Mouse (Mus musculus) inflammation-experienced regulatory T-cells, adult 6 months (primary cell): ENCODE results near the gene Pltp. TPM values are rescaled to one million over a fixed set of nuclear protein-coding genes. Genes with fewer than 3 reads are reported as not detected.

Experiments
- ATAC-seq: one replicate; pipeline ENCODE4 v1.8.0; 2017
- polyA plus RNA-seq, 3 experiments: library from polyadenylated mRNA; unstranded; fragments of 100-300 nt; shearing (Covaris generic); gene quantifications; one replicate each; pipeline ENCODE4 v1.2.1; 2017

The Pltp gene
- 1 to 10 TPM in 2 of 3 experiments, under 1 TPM in 1; 0.50 to 3.0 (median 1.3) TPM for polyA plus RNA-seq

DNA sequence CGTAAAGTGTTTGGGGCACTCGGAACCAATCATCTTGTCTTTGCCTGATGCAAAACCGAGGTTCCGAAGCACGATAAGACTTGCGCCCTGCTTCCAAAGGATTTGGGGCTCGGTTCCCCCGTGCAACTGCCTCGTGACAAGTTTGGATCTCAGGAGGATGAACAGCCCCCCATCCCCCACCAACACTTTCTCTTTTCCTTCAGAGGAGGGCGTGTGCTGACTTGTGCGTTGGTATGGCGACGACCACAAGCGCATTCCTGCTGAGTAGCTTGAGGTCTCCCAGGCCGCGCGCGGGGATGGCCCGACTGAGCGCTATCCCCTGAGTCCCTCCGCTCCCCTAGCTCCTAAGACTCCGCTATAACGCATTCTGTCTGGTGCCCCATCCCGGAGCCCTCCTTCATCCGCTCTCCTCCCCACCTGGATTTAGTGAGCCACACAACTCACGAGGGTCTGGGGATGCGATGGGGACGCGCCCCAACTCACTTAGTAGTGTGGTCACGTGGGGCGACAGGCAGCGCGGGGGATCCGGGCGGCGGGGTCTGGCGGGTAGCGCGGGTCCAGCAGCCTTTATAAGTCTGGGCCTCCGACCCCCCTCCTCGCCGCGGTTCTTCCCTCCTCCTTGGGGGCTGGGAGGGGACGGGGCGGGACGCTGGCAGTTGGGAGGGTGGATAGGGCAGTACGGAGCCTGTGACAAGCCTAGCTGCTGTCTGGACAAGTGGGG is at the start of gene Pltp:
Gene Pltp (minus strand): TSS at position 611 of the 721 bp plus-strand sequence.
- peak; percentile 78 for ATAC-seq

DNA sequence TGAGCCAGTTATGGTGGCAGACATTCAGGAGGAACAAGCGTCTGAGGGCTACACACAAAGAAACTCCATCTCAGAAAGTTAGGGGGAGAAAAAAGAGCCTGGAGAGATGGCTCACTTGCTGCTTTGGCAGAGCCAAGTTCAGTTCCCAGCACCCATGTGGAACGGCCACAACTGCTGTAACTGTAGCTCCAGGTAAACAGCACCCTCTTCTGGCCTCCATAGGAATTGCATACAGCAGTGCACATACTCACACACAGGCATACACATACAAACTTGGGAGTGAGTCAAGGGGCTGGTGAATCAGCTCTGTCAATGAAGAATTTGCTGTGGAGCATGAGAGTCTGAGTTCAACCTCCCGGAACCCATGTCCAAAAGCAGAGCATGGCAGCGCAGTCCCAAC is 48.6 kb upstream of the Pltp start:
- ATAC-seq = no peak

DNA sequence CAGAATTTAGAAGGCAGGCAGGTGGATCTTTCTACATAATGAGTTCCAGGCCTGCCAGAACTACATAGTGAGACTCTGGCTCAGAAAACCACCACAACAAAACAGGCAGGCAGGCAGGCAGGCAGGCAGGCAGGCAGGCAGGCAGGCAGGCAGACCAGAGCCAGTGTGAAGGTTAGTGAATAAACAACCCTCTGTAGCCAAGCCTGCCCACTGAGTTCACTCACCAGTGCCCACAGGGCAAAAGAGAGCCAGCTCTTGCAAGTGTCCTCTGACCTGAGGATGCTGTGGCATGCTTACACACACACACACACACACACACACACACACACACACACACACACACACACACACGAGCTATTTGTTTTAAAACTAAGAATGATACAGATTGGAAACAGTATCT is 46.0 kb upstream of the Pltp start:
- ATAC-seq = no peak

DNA sequence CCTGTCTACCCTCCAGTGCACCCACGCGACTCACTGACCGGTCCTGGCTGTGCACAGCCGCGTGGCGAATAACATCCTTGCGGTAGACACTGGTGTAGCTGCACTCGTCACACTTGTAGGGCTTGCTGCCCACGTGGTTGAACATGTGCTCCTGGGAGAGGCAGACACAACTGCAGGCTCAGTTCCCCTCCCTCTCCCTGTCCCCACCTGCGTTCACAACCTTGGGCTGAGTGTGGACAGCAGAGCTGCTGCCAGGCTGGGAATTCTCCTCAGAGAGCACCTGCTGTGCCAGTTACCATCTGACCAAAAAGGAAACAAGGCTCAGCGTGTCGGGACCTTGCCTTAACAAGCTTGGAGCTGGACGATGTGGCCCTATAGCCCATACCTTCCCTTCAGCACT is 43.9 kb upstream of the Pltp start:
- no peak for ATAC-seq

DNA sequence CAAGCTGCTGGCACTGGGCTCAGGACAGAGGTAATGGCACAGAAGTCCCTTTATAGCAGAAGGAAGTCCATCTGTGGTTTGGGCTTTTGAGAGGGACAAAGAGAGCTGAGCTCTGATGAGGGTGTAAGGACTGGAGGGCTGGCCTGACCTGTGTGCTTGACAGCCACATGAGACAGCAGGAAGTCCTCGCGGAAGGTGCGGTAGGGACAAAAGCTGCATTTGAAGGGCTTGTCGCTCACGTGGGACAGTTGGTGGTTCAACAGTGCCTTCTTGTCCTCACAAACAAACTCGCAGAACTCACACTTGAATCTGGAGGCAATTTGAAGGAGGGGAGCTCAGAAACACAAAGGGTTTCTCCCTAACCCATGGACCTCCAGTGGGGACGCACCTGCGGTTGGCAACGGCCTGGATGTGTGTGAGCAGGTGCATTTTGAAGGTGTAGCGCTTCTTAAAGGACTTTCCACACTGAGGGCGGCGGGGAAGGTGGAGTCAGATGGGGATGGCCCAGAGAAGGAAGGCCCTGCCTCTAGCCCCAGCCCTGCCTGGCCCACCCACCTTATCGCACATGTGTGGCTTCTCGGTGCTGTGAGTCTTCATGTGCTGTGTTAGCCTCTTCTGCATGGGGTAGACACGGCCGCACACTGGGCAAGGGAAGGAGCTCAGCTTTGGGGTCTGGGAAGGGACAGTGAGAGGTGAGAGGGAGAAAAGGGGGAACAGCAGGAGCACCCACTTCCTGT is 42.4 kb upstream of the Pltp start:
- peak; percentile 20 for ATAC-seq

DNA sequence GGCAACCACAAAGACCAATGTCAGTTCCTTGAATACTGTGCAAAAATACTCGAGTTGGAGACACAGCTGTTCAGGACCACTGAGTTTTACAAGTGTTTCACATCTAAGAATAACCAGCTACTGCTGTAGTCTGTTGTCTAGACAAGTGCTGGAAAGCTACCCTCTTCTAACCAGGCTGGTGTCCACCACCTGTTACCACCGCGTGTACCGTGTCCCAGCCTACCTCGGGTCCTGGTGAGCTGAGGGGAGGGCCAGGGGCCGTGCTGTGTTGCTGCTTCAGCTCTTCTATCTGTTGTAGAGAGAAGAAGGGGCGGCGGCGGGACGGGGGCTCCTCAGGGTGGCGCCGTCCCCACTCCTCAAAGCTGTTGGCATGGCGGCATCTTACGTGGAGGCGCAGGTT is 41.5 kb upstream of the Pltp start:
- ATAC-seq = no peak

DNA sequence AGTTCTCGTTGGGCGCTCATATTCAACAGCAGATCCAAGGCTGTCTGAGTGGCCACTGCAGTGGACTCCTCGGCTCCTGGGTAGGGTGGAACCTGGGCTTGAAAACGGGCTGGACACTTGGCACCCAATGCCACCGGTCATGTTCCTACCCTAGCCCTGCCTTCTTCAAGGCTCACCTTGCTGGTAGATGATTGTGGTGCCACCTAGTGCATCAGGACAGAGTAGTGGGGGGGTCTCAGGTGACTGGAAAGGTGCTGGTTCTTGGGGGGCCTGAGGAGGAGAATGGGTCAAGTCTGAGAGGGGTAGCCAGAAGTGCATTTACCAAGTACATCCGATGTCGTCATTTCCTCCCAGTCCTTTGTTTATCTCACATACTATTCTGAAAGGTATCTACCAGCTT is 40.5 kb upstream of the Pltp start:
- ATAC-seq = no peak

DNA sequence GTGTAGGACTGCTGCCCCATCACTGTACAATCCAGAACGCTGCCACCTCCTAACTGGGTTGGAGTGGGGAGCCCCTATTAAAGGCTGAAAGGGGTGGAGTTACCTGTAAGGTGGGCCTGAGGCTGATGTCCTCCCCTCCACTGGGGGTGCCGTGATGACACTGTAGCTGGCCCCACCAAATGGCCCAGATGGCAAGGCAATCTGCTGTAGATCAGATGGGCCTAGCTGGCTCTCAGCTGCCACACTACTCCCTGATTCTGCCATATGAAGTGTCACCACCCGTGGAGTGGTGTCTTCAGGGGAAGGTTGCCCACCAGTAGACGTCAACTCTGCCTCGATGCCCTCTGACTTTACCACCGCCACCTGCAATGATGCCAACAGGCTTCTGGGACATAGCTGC is 38.4 kb upstream of the Pltp start:
- no peak for ATAC-seq

DNA sequence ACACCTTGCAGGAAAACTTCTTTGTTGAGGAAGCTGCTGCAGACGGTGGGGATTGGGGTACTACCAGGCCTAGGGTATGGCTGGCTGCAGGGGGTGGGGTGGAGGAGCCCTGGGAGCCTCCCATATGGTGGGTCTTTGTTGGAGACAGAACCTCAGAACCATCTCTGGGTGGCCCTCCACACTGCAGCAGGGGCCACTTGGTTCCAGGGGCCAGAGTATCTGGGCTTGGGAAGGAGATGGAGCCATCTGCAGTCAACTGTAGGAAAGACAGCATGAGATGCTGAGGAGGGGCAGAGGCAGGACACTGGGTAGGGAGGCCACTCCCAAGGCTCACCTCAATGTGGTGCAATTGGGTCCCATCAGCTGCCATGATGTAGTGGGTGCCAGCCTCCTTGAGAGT is 37.1 kb upstream of the Pltp start:
- no peak for ATAC-seq

DNA sequence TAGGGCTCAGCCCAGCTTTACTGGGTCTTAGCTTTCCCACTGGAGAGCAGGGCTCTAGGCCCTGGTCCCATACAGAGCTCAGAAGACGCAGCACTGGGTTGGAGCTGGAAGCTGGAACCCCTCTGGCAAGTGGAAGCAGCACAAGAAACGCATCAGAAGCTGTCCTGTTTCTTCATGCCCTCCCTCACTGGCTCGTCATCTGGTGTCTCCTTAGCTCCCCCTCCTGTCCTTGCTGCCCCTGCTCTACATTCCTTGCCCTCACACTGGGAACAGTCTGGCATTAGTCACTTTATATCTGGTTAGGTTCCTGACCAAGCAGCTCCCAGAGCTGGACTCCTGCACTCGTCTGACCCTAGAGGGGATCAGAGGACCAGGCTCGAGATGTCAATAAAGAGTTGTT is 36.5 kb upstream of the Pltp start:
- no peak for ATAC-seq

DNA sequence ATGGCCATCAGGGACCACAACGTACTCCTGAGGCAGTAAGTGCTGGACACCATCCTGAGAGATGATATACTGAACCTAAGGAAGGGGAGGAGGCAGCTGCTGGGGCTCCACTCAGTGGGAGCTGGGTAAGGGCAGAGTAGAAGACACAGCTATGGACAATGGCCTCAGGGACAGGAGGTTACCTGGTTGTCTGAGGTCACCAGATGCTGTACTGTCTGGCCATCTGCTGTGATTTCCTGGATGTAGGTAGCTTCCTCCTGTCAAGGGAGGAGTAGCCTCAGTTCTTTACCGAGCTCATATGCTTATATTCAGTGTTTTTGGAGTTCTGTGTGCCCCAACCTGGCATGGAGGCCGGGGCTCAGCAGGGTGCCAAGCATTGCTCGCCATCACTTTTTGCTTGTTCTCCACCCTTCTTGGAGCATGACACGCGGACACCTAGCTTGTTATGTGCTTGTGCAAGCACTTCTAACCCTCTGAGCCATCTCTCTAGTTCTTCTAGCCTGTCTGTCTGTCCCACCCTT is 35.2 kb upstream of the Pltp start:
- no peak for ATAC-seq

DNA sequence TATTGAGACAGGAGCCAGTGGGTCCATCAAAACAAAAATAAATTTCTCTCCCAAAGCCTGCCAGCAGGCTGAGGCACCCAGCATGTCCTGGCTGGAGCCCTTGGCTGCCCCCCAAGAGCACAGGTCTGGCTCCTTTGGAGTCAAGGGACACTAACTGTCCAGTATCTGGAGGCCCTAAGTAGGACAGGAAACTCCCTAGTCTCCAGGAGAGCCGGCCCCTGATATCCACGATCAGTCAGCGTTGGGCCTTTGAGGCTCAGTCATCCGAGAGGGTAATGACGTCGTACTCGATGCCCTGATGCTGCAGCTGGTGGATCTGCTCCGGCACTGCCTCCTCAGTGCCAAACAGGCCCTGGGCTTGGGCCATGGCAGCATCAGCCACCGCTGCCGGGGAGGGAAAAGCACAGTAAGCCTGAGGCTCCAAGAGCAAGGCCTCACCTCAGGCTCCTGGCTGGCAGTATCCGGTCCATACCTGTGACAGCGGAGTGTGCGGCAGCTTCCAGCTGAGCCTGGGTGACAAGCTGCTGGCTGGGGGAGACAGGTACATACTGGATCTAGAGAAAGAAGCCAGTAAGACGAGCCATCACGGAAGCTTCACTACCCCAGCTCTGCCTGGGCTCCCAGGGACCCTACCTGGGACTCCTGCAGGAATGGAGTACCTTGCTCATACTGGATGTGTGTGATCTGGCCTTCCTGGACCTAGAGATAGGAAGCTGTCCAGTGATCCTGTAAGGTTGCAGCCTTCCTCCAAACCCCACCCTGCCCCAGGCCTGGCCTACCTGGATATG is 34.6 kb upstream of the Pltp start:
- ATAC-seq = no peak

DNA sequence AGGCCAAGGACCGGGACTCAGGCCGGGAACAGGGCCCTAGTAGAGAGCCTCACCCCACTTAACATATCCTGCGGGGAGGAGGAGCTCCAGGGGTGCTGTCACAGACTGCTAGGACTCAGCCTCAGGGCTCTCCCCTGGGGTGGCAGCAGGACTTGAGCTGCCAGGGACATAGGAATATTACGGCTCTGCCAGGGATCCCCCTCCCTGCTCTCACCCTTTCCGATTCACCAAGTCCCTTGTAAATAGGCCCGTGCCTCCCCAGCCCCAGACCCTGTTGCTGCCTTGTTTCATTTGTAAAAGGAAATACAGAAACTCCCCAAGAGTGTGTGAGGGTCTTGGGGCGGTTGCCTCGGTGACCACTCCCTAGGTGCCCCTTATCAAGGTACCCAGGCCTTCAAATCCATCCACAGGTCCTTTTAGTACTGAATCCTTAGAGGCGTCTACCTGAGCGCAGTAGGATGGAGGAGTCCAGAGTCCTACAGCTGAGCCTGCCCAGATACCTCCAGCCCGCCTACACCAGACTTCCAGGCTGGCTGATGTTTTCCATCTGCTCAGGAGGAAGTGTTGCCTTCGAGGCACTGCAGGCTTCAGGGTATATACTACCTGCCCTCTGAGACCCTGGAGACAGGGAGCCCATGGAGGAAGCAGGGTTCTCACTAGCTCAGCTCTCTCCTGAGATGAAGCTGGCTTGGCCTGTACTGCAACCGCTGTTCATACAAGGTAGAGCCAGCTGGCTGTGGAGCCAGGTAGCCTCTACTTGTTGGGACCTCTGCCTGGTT is 33.7 kb upstream of the Pltp start:
- no peak for ATAC-seq

DNA sequence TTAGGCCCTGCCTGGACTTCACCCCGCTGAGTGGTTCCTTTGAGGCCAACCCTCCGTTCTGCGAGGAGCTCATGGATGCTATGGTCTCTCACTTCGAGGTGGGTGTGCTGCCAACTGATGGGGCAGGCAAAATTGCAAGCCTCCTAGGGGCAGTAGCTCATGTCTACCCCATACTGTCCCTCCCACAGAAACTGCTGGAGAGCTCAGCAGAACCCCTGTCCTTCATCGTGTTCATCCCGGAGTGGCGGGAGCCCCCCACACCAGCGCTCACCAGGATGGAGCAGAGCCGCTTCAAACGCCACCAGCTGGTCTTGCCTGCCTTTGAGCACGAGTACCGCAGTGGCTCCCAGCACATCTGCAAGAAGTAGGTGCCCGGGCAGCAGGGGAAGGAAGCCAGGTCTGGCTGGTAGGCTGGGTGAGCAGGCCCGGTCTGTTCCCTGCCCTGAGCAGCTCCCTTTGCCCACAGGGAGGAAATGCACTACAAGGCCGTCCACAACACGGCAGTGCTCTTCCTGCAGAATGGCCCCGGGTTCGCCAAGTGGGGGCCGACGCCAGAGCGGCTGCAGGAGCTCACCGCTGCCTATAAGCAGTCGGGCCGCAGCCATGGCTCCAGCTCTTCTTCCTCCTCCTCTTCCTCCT is 33.0 kb upstream of the Pltp start:
- ATAC-seq = no peak

DNA sequence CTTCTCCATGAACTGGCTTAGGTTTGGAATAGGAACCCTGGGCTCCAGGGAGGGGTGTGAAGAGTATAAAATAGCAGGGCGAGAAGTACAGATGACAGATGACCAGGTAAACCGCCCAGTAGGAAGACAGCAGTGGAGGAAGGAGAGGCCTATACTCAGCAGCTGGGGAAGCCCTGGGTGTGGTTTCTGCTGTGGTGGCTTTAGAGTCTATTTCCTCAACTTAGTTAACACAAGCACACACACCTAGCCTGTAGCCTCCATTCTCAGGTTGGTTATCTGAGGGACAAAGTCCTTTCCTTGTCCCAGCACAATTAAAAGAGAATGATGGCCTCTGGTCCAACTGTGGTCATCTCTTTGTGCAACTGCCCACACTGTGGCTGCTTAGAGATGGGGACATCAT is 32.4 kb upstream of the Pltp start:
- no peak for ATAC-seq

DNA sequence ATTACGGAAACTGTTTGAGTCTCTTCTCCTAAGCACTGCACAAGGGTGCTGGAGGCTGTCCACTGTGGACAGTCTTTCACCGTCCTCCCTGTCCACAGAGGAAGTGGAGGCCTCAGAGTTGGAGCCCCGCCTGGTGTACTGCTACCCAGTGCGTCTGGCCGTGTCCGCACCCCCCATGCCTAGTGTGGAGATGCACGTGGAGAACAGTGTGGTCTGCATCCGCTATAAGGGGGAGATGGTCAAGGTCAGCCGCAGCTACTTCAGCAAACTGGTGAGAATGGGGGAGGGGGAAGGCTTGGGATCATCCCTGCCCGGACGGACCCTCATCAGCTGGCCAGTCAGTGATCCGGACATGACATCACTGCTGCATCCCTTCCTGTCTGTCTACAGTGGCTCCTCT is 31.5 kb upstream of the Pltp start:
- ATAC-seq = no peak

DNA sequence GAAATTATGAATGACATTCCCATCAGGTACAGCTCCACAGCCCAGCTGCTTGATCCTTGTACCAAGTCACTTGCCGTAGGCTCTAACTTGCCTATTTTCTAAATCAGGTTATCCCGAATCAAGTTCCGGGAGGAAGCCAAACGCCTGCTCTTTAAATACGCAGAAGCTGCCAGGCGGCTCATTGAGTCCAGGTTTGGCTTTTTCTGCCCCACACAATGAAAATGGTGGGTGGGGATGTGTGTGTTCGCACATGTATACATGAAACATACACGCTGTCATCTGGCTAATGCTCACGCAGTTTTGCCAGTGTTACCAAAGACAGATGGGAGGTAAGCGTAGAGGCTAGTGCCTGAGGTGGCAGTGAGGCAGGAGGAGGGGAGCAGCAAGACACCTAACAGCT is 29.1 kb upstream of the Pltp start:
- no peak for ATAC-seq

DNA sequence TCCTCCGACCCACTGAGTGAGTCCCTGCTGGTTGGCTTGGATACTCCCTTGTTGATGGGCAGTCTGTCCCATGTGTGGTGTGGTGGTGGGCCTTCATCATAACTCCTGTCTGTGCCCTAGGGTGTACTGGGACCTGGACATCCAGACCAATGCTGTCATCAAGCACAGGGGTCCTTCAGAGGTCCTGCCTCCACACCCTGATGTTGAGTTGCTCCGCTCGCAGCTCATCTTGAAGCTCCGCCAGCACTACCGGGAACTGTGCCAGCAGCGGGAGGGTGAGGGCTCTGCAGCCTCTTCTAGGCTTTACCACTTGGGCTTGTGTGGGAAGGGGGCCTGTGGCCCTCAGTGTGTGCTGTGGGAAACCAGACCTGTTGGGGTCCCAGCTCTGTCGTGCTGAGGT is 28.3 kb upstream of the Pltp start:
- no peak for ATAC-seq

DNA sequence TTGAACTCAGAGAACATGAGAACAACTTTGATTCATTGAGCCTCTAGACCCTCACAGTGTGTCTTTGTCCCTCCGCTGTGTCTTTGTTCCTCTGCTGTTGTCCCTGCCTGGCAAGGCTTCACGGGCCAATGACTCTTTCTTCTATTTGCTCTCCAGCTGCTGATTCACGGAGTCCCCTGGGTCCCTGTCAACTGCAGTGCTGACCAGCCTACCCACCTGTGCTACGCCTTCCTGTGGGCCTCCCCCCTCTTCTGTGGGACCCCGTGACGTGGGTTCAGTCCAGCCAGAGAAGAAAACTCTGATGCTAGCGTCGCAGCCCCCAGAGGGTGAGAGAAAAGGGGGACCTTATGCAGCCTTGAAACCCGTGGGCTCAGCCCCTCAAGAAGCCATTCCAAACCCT is 25.1 kb upstream of the Pltp start:
- ATAC-seq = no peak

DNA sequence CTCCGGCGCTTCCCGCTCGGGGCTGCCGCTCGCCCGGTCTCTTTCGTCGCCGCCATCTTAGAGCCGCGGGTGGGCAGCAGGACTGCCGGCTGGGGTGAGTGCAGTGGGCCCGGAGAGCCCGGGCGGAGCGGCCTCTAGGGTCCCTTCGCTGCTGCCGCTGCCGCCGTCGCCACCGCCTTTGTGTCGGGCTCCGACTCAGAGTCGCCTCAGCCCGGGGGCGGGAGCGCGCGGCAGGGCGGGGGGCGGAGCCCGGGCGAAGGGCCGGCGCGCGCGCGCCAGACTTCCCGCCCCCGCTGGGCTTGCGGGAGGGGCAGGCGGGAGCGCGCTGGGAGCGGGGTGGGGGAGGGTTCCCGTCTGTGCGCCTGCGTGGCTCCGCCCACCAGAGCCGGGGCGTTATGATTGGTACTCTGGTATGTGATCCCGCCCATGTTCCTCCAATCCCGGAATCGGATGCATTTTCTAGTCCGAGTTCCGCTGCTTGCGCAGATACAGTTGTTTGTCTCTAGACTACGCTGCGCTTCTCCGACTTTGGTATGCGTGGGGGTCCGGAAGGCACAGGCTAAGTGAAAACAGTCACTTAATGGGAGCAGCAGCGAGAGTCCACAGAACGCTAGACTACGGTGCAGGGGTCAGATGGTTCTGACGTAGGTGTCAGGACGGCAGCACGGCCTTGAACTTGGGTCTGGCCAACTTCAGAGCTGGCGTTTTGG is 22.2 kb upstream of the Pltp start:
- peak; percentile 91 for ATAC-seq

DNA sequence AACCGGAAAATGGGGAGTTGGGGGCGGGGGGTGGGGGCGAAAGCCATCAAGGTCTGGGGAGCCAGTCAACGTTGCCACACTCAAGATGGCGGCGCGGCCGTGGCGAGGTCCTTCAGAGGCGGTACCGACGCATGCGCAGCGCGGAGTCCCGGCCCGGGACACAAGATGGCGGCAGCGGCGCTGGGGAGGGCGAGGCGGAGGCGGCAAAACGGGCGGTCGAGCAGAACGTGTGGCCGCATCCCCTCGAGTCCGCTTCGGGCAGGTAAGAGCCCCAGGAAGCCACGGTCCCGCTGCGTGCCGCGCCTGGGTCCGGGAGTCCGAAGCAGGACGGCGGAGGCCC is 21.7 kb upstream of the Pltp start, which contains the start of gene Pcif1:
Gene Pcif1 (plus strand): TSS at position 77 of the 340 bp plus-strand sequence.
- peak; percentile 56 for ATAC-seq
